Mouse (Mus musculus) stomach, postnatal 0 days (tissue): ENCODE results near the gene Samd13.

ENCODE experiments used
- CTCF ChIP-seq: IDR thresholded peaks from 2 replicates; pipeline ENCODE4 v1.5.1; 2016; ENCODE audit warnings: antibody characterized with exemption, low read depth, mild to moderate bottlenecking, moderate library complexity
- EP300 ChIP-seq: optimal IDR thresholded peaks from 2 replicates; pipeline ENCODE3; 2016; ENCODE audit warnings: antibody characterized with exemption

- TF ChIP-seq CTCF (no peak), EP300 (no peak)
Measured at GRCm38 (mm10) chr3:146604647-146605046, 80.7 kb downstream of the Samd13 start.
